Mouse (Mus musculus) brown adipose tissue, adult 24 weeks (tissue): ENCODE data around the gene Brms1. TPM values are rescaled to one million over a fixed set of nuclear protein-coding genes. Genes with fewer than 3 reads are reported as not detected.

Source experiments
- polyA plus RNA-seq: library from polyadenylated mRNA; stranded (reverse); fragments of >200 nt; gene quantifications from 2 replicates; pipeline ENCODE4 v1.2.4, GENCODE M21; 2012; ENCODE audit not compliant: missing spikeins, insufficient read depth, insufficient read length

The Brms1 gene
- polyA plus RNA-seq, 1 experiment: 9.8 TPM

Other genes with a start within 250 kb of the Brms1 start
- gene Rbm4, start 247.5 kb upstream of the Brms1 start, polyA plus RNA-seq: 7.7 and 13.3 TPM in 2 replicates
- 12.6 and 14.8 TPM in 2 replicates for gene Gm21992, start 229.7 kb upstream of the Brms1 start, polyA plus RNA-seq
- 6.9 and 15.0 TPM in 2 replicates for gene Rbm14, start 229.7 kb upstream of the Brms1 start, polyA plus RNA-seq
- 64.9 and 78.0 TPM in 2 replicates for gene Ccs, start 202.0 kb upstream of the Brms1 start, polyA plus RNA-seq
- gene Ccdc87, start 202.0 kb upstream of the Brms1 start, polyA plus RNA-seq: not detected in 2 replicates
- gene Ctsf, start 186.2 kb upstream of the Brms1 start, polyA plus RNA-seq: 27.9 and 36.5 TPM in 2 replicates
- 27.2 and 56.0 TPM in 2 replicates for gene Actn3, start 163.4 kb upstream of the Brms1 start, polyA plus RNA-seq
- gene Zdhhc24, start 162.7 kb upstream of the Brms1 start, polyA plus RNA-seq: 5.0 and 7.2 TPM in 2 replicates
- gene Bbs1, start 134.7 kb upstream of the Brms1 start, polyA plus RNA-seq: 1.7 and 2.6 TPM in 2 replicates
- gene Dpp3, start 113.1 kb upstream of the Brms1 start, polyA plus RNA-seq: 12.9 and 16.9 TPM in 2 replicates
- gene Peli3, start 98.2 kb upstream of the Brms1 start, polyA plus RNA-seq: 1.4 and 3.8 TPM in 2 replicates
- 167 and 174 TPM in 2 replicates for gene Mrpl11, start 79.2 kb upstream of the Brms1 start, polyA plus RNA-seq
- gene Npas4, start 51.0 kb upstream of the Brms1 start, polyA plus RNA-seq: not detected in 2 replicates
- 0.71 and 1.9 TPM in 2 replicates for gene Slc29a2, start 17.5 kb upstream of the Brms1 start, polyA plus RNA-seq
- 9.3 and 10.3 TPM in 2 replicates for gene B4gat1, start 2.5 kb upstream of the Brms1 start, polyA plus RNA-seq
- 2.0 and 3.8 TPM in 2 replicates for gene AC124502.3, start 2.5 kb upstream of the Brms1 start, polyA plus RNA-seq
- not detected in 2 replicates for gene Rin1, start 9.1 kb downstream of the Brms1 start, polyA plus RNA-seq
- 10.7 and 24.4 TPM in 2 replicates for gene Cd248, start 26.7 kb downstream of the Brms1 start, polyA plus RNA-seq
- gene Tmem151a, start 44.2 kb downstream of the Brms1 start, polyA plus RNA-seq: not detected in 2 replicates
- 82.3 and 91.5 TPM in 2 replicates for gene Yif1a, start 47.2 kb downstream of the Brms1 start, polyA plus RNA-seq
- not detected in 2 replicates for gene Cnih2, start 57.2 kb downstream of the Brms1 start, polyA plus RNA-seq
- 144 and 184 TPM in 2 replicates for gene Rab1b, start 65.7 kb downstream of the Brms1 start, polyA plus RNA-seq
- 17.3 and 20.3 TPM in 2 replicates for gene Klc2, start 77.2 kb downstream of the Brms1 start, polyA plus RNA-seq
- gene Pacs1, start 231.8 kb downstream of the Brms1 start, polyA plus RNA-seq: 4.4 and 6.8 TPM in 2 replicates